Mouse (Mus musculus): ENCODE results near the gene Cryl1.

Cryl1 gene

GRCm38 (mm10) chr14:57230264-57231015, 167.9 kb downstream of the Cryl1 start:
- DNase-seq = no peak
